Comparison of ENCODE assay signal across 8 mouse cellular contexts in the genomic region with DNA sequence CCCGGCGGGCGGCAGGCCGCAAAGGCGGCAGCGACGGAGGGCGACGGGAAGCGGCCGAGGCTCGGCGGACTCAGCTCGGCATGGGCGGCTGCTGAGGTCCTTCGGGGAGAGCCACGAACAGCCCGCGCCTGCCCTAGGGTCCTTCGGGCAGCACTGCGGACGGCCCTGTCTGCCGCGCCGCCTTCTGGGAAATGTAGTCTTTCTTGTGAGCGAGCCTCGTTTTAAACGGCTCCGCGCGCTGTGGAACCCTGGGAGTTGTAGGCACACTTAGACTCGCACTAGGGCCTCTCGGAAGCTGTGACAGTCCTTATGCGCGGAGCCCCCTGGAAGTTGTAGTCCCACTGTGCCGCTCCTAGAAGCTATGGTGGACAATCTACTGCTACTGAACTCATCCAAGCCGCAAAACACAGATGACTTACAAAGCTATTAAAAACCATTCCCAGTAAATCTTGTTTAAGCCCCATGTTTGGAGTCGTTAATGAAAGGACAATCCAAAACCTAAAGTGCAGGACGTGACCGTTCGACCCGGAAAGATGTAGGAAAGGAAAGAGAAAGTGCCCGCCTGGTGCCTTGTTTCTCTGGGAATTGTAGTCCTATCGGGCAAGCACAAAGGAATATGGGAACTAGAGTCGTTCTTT. TPM values are rescaled to one million over a fixed set of nuclear protein-coding genes. Genes with fewer than 3 reads are reported as not detected.
DNase-seq lines count a peak whose midpoint lies in the region; ATAC-seq lines count a peak whose summit lies in the region.

A gene (minus strand): TSS at position 129 of the 638 bp plus-strand sequence.

- H3K4me1 ChIP-seq in brown adipose tissue, adult 24 weeks (ENCODE audit: control insufficient read depth, insufficient read depth, insufficient read length, low read length) = peaks cover 25% of the 10 kb centered on the region
- peaks cover 26% of the 10 kb centered on the region for H3K4me1 ChIP-seq in heart, embryonic 13.5 days
- H3K4me1 ChIP-seq in liver, embryonic 12.5 days = peaks cover 59% of the 10 kb centered on the region
- H3K4me1 ChIP-seq in stomach, embryonic 15.5 days = peaks cover 15% of the 10 kb centered on the region

- H3K9me3 ChIP-seq in heart, embryonic 13.5 days = no peaks in the 10 kb centered on the region
- no peaks in the 10 kb centered on the region for H3K9me3 ChIP-seq in liver, embryonic 12.5 days (replicated peaks)
- H3K9me3 ChIP-seq in stomach, embryonic 15.5 days = no peaks in the 10 kb centered on the region

- no peaks in the 10 kb centered on the region for H3K27me3 ChIP-seq in heart, embryonic 13.5 days (replicated peaks)
- H3K27me3 ChIP-seq in liver, embryonic 12.5 days (replicated peaks) = no peaks in the 10 kb centered on the region
- no peaks in the 10 kb centered on the region for H3K27me3 ChIP-seq in stomach, embryonic 15.5 days (replicated peaks)

- peaks cover 23% of the 10 kb centered on the region for H3K36me3 ChIP-seq in heart, embryonic 13.5 days
- peaks cover 33% of the 10 kb centered on the region for H3K36me3 ChIP-seq in liver, embryonic 12.5 days
- peaks cover 20% of the 10 kb centered on the region for H3K36me3 ChIP-seq in stomach, embryonic 15.5 days

- peak within 1 kb of the TSS; percentile 91 for H3K9ac ChIP-seq in heart, embryonic 13.5 days
- peak within 1 kb of the TSS; percentile 80 for H3K9ac ChIP-seq in liver, embryonic 12.5 days
- peak within 1 kb of the TSS; percentile 68 for H3K9ac ChIP-seq in stomach, embryonic 15.5 days

- WGBS in heart, embryonic 13.5 days = under 1% methylated on average over 45 of the region's 45 CpGs
- WGBS in liver, embryonic 12.5 days (ENCODE audit: insufficient replicate concordance) = under 1% methylated on average over 42 of the region's 45 CpGs
- under 1% methylated on average over 45 of the region's 45 CpGs for WGBS in stomach, embryonic 15.5 days

- DNase-seq in CD4-positive, CD25-positive, alpha-beta regulatory T cell, adult 2 months (ENCODE audit: low read depth, low spot score) = peak; percentile 98
- DNase-seq in fat pad, adult 2 months (ENCODE audit: extremely low read depth, low read depth, low spot score) = peak; percentile 83
- DNase-seq in kidney, postnatal 10 days = peak; percentile 99
- peak; percentile 97 to 98 for DNase-seq in natural killer cell, adult 2 months (ENCODE audit: low spot score in 2 of 2)

- ATAC-seq in heart, embryonic 13.5 days (ENCODE audit: extremely low read depth, insufficient number of reproducible peaks, low FRiP score, low TSS enrichment) = peak; percentile 93
- ATAC-seq in liver, embryonic 12.5 days = peak; percentile 95
- peak; percentile 97 for ATAC-seq in stomach, embryonic 15.5 days (ENCODE audit: insufficient read depth, low FRiP score, low read depth)

- peak within 1 kb of the TSS; percentile 96 for H3K27ac ChIP-seq in brown adipose tissue, adult 24 weeks (replicated peaks; ENCODE audit: low read depth, low read length)
- H3K27ac ChIP-seq in heart, embryonic 13.5 days (replicated peaks) = peak within 1 kb of the TSS; percentile 77
- peak within 1 kb of the TSS; percentile 77 for H3K27ac ChIP-seq in liver, embryonic 12.5 days
- H3K27ac ChIP-seq in stomach, embryonic 15.5 days = peak within 1 kb of the TSS; percentile 72

- H3K4me2 ChIP-seq in heart, embryonic 13.5 days = peak within 1 kb of the TSS; percentile 96
- H3K4me2 ChIP-seq in liver, embryonic 12.5 days = peak within 1 kb of the TSS; percentile 96
- peak within 1 kb of the TSS; percentile 92 for H3K4me2 ChIP-seq in stomach, embryonic 15.5 days

- peak within 1 kb of the TSS; percentile 77 for H3K4me3 ChIP-seq in brown adipose tissue, adult 24 weeks (ENCODE audit: insufficient read depth, low read depth, low read length)
- peak within 1 kb of the TSS; percentile 95 for H3K4me3 ChIP-seq in heart, embryonic 13.5 days
- H3K4me3 ChIP-seq in liver, embryonic 12.5 days = peak within 1 kb of the TSS; percentile 73
- peak within 1 kb of the TSS; percentile 84 for H3K4me3 ChIP-seq in stomach, embryonic 15.5 days (replicated peaks)

RNA-seq across cellular contexts. Expression of the gene that starts here (rescaled TPM):
- polyA plus RNA-seq in brown adipose tissue, adult 24 weeks (2012; ENCODE audit: insufficient read depth, insufficient read length, missing spikeins) = 13.9 and 17.9 TPM in 2 replicates
- polyA plus RNA-seq in heart, embryonic 13.5 days (2015; fragmentation: Nextera tagmentation; extraction: Ambion mirVana) = 51.7 and 53.8 TPM in 2 replicates
- 59.9 and 62.7 TPM in 2 replicates for polyA plus RNA-seq in liver, embryonic 12.5 days (2016; fragmentation: Nextera tagmentation; extraction: Ambion mirVana)
- 83.9 and 93.7 TPM in 2 replicates for polyA plus RNA-seq in stomach, embryonic 15.5 days (2015; fragmentation: Nextera tagmentation; extraction: Ambion mirVana)

Comparison
In these comparisons a context has a peak if more than half of its experiments do, and no peak if none do; other contexts are left out.
1. Peak in every context shown above with its lines: DNase-seq, ATAC-seq, H3K4me3 ChIP-seq and H3K27ac ChIP-seq.